Mouse (Mus musculus) stomach, embryonic 14.5 days (tissue): Measurements from ENCODE around the gene Ercc6. TPM values are rescaled to one million over a fixed set of nuclear protein-coding genes. Genes with fewer than 3 reads are reported as not detected.
A peak's percentile ranks its signal among the peaks of the same experiment; 100 is the strongest.

ENCODE experiments used
- ATAC-seq: fragments of 200-750 bp; cut with Nextera tagmentation; 2 replicates; pipeline ENCODE4 v1.8.0; 2017; ENCODE audit warnings: low read depth, moderate TSS enrichment; ENCODE audit not compliant: insufficient number of reproducible peaks, insufficient read depth, low FRiP score
- H3K27ac ChIP-seq: fragments of 300-500 bp; sonication (generic); 2 replicates; pipeline ENCODE4 v1.5.1; 2014; ENCODE audit warnings: mild to moderate bottlenecking, low read length, moderate library complexity, mixed read lengths
- H3K27me3 ChIP-seq: fragments of 300-500 bp; sonication (generic); 2 replicates; pipeline ENCODE4 v1.6.1; 2014; ENCODE audit warnings: low read length, control low read depth, mixed read lengths; ENCODE audit not compliant: control insufficient read depth, insufficient read depth
- H3K36me3 ChIP-seq: fragments of 300-500 bp; sonication (generic); 2 replicates; pipeline ENCODE4 v1.6.1; 2014; ENCODE audit warnings: mild to moderate bottlenecking, control low read depth, low read length, moderate library complexity, mixed read lengths; ENCODE audit not compliant: control insufficient read depth, insufficient read depth
- H3K4me1 ChIP-seq: fragments of 300-500 bp; sonication (generic); 2 replicates; pipeline ENCODE4 v1.6.1; 2014; ENCODE audit warnings: low read length, control low read depth, mixed read lengths; ENCODE audit not compliant: control insufficient read depth, insufficient read depth
- H3K4me2 ChIP-seq: fragments of 300-500 bp; sonication (generic); replicated peaks from 2 replicates; pipeline ENCODE4 v1.6.1; 2014; ENCODE audit warnings: low read depth, low read length, control low read depth
- H3K4me3 ChIP-seq: fragments of 300-500 bp; sonication (generic); 2 replicates; pipeline ENCODE4 v1.5.1; 2014; ENCODE audit warnings: low read depth, low read length, control low read depth
- H3K9ac ChIP-seq: fragments of 300-500 bp; sonication (generic); replicated peaks from 2 replicates; pipeline ENCODE4 v1.6.1; 2014; ENCODE audit warnings: low read depth, mild to moderate bottlenecking, control low read depth, low read length, moderate library complexity, mixed read lengths
- H3K9me3 ChIP-seq: fragments of 300-500 bp; sonication (generic); 2 replicates; pipeline ENCODE4 v1.6.1; 2016; ENCODE audit warnings: low read depth, low read length, control low read depth; ENCODE audit not compliant: control insufficient read depth
- WGBS: fragments of 180-500 bp; shearing (Covaris S2); extraction: QIAGEN DNeasy Blood & Tissue Kit; methylation state at CpG from one replicate; pipeline ENCODE4 v1.1.7; 2014; 5-methylcytosine and 5-hydroxymethylcytosine counted together
- polyA plus RNA-seq: library from polyadenylated mRNA; unstranded; fragments of >200 nt; fragmentation: Nextera tagmentation; extraction: Ambion mirVana; gene quantifications from 2 replicates; pipeline ENCODE4 v1.2.1, GENCODE M21; 2014

Gene Ercc6
- polyA plus RNA-seq, 1 experiment from 2014 or later = 18.6 TPM

DNA sequence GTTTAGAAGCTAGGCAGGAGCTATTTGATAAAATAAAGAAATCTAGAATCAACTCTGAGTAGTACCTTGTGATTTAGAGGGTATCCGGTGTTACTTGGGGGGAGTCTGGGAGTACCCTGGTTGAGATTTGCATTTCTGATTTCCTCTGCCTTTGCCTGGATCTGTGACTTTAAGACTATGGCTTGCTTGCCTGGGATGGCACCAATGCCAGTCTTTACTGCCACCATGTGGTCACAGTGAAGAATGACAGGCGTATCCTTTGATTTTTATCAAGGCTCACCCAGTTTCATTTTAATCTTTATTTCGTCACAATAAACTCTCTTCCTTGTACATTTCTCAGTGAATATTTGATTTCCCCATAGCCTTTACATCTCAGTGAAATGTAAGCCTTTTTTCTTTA is 31.3 kb upstream of the Ercc6 start:
- no peak for ATAC-seq
- no peak overlapping the region for H3K27ac ChIP-seq
- H3K36me3 ChIP-seq = no peaks in the 10 kb centered on the region
- WGBS = 9% methylated on average over 3 of the region's 3 CpGs
- no peak overlapping the region for H3K4me2 ChIP-seq
- no peaks in the 10 kb centered on the region for H3K9me3 ChIP-seq
- no peaks in the 10 kb centered on the region for H3K27me3 ChIP-seq
- H3K9ac ChIP-seq = no peak overlapping the region
- H3K4me3 ChIP-seq = no peak overlapping the region
- no peaks in the 10 kb centered on the region for H3K4me1 ChIP-seq

DNA sequence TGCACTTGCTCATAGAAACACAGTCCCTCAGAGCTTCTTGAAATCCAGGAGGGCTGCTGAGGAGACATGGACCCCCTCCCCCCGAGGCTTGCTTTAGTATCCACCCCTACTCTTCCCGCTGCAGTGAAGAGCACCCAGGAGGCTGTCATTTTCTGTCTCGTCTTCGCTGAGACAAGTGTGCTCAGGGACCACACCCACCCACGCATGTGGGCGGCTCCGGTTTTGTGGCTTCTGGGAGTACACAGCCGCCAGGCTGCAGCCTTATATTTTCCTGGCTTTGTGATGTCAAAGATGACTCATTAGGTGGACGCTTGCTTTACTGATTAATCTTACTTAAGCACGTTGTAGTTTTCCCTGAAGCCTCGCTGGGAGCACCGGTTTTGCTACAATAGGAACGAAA is 20.8 kb upstream of the Ercc6 start:
- Histone ChIP-seq H3K4me2 (peak overlapping the region; percentile 33), H3K4me1 (no peaks in the 10 kb centered on the region), H3K27ac (no peak overlapping the region), H3K4me3 (no peak overlapping the region), H3K27me3 (no peaks in the 10 kb centered on the region), H3K9me3 (no peaks in the 10 kb centered on the region), H3K36me3 (no peaks in the 10 kb centered on the region), H3K9ac (no peak overlapping the region)
- WGBS = 13% methylated on average over 13 of the region's 13 CpGs
- no peak for ATAC-seq

DNA sequence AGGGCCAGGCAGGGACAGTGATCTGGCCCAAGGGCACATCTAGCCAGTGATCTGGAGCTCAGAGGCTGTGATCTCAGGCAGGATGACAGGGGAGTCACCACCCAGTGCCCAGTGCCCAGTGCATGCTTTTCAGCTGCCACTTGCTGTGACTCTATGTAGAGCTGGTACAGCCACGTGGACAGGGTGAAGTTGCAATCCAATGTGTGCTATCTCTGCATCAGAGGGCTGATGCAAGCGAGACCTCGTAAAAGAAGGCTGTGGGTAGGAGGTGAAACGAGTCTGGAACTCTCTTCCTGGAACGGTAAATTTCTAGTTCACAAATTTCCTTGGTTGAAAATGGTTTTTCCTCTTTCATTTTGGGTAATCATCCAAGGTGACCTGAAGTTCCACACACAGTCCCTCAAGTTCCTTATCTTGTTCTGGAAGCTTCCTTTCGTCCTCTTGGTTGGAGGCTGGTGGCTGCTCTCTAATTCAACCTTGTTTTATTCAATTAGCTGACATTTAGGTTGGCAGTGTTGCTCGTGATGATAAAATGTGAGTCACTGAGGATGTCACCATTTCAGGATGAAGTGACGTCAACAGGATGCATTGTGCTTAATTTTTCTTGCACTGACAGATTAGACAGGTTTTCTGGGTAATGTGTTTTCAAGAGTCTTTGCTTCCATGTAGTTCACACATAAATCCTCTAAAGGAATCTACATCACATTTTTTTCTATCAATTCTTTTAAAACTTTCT is 17.0 kb upstream of the Ercc6 start:
- no peak overlapping the region for H3K9ac ChIP-seq
- 72% methylated on average over 8 of the region's 8 CpGs for WGBS
- H3K4me2 ChIP-seq = no peak overlapping the region
- no peak overlapping the region for H3K4me3 ChIP-seq
- no peaks in the 10 kb centered on the region for H3K4me1 ChIP-seq
- H3K27ac ChIP-seq = no peak overlapping the region
- H3K9me3 ChIP-seq = no peaks in the 10 kb centered on the region
- H3K27me3 ChIP-seq = no peaks in the 10 kb centered on the region
- H3K36me3 ChIP-seq = no peaks in the 10 kb centered on the region
- no peak for ATAC-seq

DNA sequence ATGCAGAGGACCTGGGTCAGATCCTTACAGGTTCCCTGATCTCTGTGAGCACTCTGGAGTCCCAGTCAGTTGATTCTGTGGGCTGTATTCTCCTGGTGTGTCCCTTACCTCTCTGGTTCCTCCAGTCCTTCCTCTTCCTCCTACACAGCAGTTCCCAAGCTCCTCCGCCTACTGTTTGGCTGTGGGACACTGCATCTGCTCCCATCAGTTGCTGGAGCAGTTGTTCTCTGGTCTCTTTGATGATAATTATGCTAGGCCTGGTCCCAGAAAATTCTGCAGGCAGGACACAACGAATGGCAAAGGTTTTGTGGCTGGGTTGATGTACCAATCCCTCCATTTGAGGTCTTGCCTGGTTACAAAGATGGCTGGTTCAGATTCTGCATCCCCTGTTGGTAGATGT is 12.0 kb upstream of the Ercc6 start:
- Histone ChIP-seq H3K4me1 (no peaks in the 10 kb centered on the region), H3K4me2 (no peak overlapping the region), H3K27ac (no peak overlapping the region), H3K36me3 (no peaks in the 10 kb centered on the region), H3K9ac (no peak overlapping the region), H3K27me3 (no peaks in the 10 kb centered on the region), H3K9me3 (no peaks in the 10 kb centered on the region), H3K4me3 (no peak overlapping the region)
- ATAC-seq = no peak
- 82% methylated on average over 2 of the region's 2 CpGs for WGBS

DNA sequence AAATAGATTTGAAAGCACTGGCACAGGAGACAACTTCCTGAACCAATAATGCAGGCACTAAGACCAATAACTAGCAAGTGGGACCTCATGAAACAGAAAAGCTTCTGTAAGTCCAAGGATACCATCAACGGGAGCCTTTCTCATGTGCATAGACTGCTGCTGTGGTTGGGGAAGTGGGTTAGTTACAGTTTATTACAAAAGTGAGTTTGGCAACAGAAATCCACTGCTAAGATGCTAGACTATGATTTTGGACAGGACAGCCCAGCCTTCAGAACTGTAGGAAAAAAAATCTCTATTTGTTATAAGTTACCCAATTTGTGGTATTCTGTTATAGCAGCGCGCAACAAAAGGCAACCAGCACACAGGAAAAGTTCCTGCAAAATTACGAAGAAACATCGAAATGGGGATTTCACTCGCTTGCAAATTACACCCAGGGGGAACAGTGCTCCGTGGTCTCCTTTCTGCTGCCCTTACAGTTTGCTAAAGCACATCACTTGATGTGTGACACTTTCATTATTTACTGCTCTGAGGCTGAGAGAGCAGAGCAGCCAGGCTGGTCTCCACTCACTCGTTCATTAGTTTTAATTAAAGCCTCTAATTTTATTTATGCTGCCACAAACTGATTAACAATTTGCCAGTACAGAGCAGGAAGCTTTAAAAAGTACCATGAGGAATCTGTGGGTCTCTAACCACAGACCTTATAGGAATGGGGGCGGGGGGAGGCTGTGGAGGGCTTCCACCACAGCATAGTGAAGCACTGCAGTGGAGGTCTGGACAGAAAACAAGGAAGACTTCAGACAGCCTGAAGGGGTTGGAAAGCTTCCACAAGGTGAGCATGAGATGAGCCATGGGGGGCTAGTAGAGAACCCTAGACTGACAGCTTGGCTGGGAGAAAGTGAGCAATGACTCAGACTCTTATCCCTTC is 10.3 kb upstream of the Ercc6 start:
- no peaks in the 10 kb centered on the region for H3K27me3 ChIP-seq
- WGBS = 71% methylated on average over 9 of the region's 9 CpGs
- H3K4me1 ChIP-seq = no peaks in the 10 kb centered on the region
- no peak for ATAC-seq
- H3K4me2 ChIP-seq = no peak overlapping the region
- H3K9ac ChIP-seq = no peak overlapping the region
- no peak overlapping the region for H3K27ac ChIP-seq
- no peaks in the 10 kb centered on the region for H3K9me3 ChIP-seq
- no peak overlapping the region for H3K4me3 ChIP-seq
- H3K36me3 ChIP-seq = no peaks in the 10 kb centered on the region

DNA sequence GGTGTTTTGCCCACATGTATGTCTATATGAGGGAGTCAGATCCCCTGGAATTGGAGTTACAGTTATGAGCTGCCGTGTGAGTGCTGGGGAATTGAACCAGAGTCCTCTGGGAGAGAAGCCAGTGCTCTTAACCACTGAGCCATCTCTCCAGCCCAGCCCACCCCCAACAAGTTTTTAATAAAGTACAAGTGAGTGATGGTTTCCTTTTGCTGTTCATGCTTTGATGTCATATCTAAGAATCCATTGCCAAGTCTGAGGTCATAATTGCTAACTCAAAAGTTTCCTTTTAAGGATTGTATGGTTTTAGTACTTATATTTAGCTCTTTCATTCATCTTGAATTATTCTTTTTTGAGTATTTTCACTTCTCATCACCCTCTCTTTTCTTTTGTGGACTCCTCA is 9.4 kb upstream of the Ercc6 start:
- H3K9me3 ChIP-seq = no peaks in the 10 kb centered on the region
- 90% methylated on average over 1 of the region's 1 CpGs for WGBS
- no peaks in the 10 kb centered on the region for H3K4me1 ChIP-seq
- H3K27ac ChIP-seq = no peak overlapping the region
- no peak overlapping the region for H3K9ac ChIP-seq
- H3K27me3 ChIP-seq = no peaks in the 10 kb centered on the region
- no peak for ATAC-seq
- no peak overlapping the region for H3K4me2 ChIP-seq
- H3K36me3 ChIP-seq = no peaks in the 10 kb centered on the region
- H3K4me3 ChIP-seq = no peak overlapping the region

DNA sequence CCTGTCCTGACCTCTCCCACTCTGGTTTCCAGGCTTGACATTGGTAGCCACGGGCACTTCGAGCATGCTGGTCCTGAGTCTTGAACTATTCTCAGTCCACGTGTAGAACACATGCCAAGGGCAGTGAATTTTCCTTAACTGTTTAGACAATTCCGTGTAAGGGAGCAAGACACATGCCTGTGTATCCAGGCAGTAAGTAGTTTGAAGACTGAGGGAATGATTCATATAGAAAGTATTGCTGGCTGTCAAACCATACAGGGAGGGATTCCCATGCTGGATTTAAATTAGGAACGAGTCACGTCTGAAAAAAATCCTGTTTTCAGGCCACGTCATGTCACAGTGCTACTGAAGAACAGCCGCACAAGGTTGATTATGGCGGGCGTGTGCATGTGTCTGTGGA is 7.0 kb upstream of the Ercc6 start:
- ATAC-seq = no peak
- H3K9ac ChIP-seq = no peak overlapping the region
- no peaks in the 10 kb centered on the region for H3K36me3 ChIP-seq
- no peaks in the 10 kb centered on the region for H3K4me1 ChIP-seq
- H3K27me3 ChIP-seq = no peaks in the 10 kb centered on the region
- no peaks in the 10 kb centered on the region for H3K9me3 ChIP-seq
- no peak overlapping the region for H3K4me3 ChIP-seq
- H3K27ac ChIP-seq = no peak overlapping the region
- 86% methylated on average over 10 of the region's 10 CpGs for WGBS
- no peak overlapping the region for H3K4me2 ChIP-seq

DNA sequence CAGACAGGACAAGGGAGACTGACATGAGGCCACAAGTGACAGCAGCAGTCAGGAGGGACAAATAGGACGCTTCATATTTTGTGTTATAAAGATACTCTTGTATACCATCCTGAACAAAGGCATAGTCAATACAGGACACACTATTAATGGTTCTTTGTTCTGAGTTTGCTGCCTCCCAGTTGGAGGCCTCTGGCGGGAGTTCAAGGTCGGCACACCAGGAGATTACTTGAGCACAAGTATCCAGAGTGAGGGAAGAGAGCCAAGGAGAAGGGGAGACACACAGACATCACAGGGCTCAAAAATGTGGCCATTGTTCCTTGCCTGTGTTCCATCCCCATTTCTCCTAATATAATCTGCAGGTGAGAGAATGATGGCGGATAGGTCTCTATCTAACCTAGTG is 6.1 kb upstream of the Ercc6 start:
- no peak overlapping the region for H3K4me3 ChIP-seq
- H3K27ac ChIP-seq = no peak overlapping the region
- no peak overlapping the region for H3K9ac ChIP-seq
- H3K36me3 ChIP-seq = no peaks in the 10 kb centered on the region
- H3K4me1 ChIP-seq = no peaks in the 10 kb centered on the region
- no peaks in the 10 kb centered on the region for H3K9me3 ChIP-seq
- WGBS = 84% methylated on average over 4 of the region's 4 CpGs
- ATAC-seq = no peak
- H3K4me2 ChIP-seq = no peak overlapping the region
- H3K27me3 ChIP-seq = no peaks in the 10 kb centered on the region
